Mouse (Mus musculus) limb, embryonic 15.5 days (tissue): ENCODE measurements around the gene Far2. TPM values are rescaled to one million over a fixed set of nuclear protein-coding genes. Genes with fewer than 3 reads are reported as not detected.

ENCODE experiments used
- ATAC-seq: fragments of 200-750 bp; cut with Nextera tagmentation; 2 replicates; pipeline ENCODE4 v1.8.0; 2017; ENCODE audit warnings: low read depth, moderate TSS enrichment; ENCODE audit not compliant: insufficient number of reproducible peaks, low FRiP score, low TSS enrichment
- H3K27ac ChIP-seq: fragments of 300-500 bp; sonication (generic); 2 replicates; pipeline ENCODE4 v1.5.1; 2015; ENCODE audit warnings: moderate library complexity, mild to moderate bottlenecking, inconsistent platforms
- H3K27me3 ChIP-seq: fragments of 300-500 bp; sonication (generic); 2 replicates; pipeline ENCODE4 v1.6.1; 2015; ENCODE audit warnings: inconsistent platforms
- H3K36me3 ChIP-seq: fragments of 300-500 bp; sonication (generic); 2 replicates; pipeline ENCODE4 v1.6.1; 2015; ENCODE audit warnings: inconsistent platforms
- H3K4me1 ChIP-seq: fragments of 300-500 bp; sonication (generic); 2 replicates; pipeline ENCODE4 v1.6.1; 2015; ENCODE audit warnings: inconsistent platforms
- H3K4me2 ChIP-seq: fragments of 300-500 bp; sonication (generic); 2 replicates; pipeline ENCODE4 v1.6.1; 2015; ENCODE audit warnings: mild to moderate bottlenecking, inconsistent platforms
- H3K4me3 ChIP-seq: fragments of 300-500 bp; sonication (generic); 2 replicates; pipeline ENCODE4 v1.5.1; 2015; ENCODE audit warnings: mild to moderate bottlenecking, inconsistent platforms
- H3K9ac ChIP-seq: fragments of 300-500 bp; sonication (generic); 2 replicates; pipeline ENCODE4 v1.6.1; 2015; ENCODE audit warnings: inconsistent platforms
- H3K9me3 ChIP-seq: fragments of 300-500 bp; sonication (generic); 2 replicates; pipeline ENCODE4 v1.6.1; 2016; ENCODE audit warnings: inconsistent platforms
- WGBS: fragments of 180-500 bp; shearing (Covaris S2); methylation state at CpG from one replicate; pipeline ENCODE4 v1.1.7; 2015; 5-methylcytosine and 5-hydroxymethylcytosine counted together
- polyA plus RNA-seq: library from polyadenylated mRNA; unstranded; fragments of >200 nt; fragmentation: Nextera tagmentation; extraction: Ambion mirVana; gene quantifications from 2 replicates; pipeline ENCODE4 v1.2.1, GENCODE M21; 2015

Gene Far2
- polyA plus RNA-seq, 1 experiment from 2014 or later: 3.1 TPM

- Histone ChIP-seq H3K9ac (no peak overlapping the region), H3K4me1 (no peaks in the 10 kb centered on the region), H3K27ac (no peak overlapping the region), H3K4me2 (no peak overlapping the region), H3K36me3 (no peaks in the 10 kb centered on the region), H3K9me3 (no peaks in the 10 kb centered on the region), H3K4me3 (no peak overlapping the region), H3K27me3 (no peaks in the 10 kb centered on the region)
- ATAC-seq: no peak
- 76% methylated on average over 2 of the region's 2 CpGs for WGBS
Measured at GRCm38 (mm10) chr6:148084403-148084802, 37.3 kb downstream of the Far2 start.

GRCm38 (mm10) chr6:148097039-148097438 is 50.0 kb downstream of the Far2 start:
- no peaks in the 10 kb centered on the region for H3K36me3 ChIP-seq
- no peaks in the 10 kb centered on the region for H3K4me1 ChIP-seq
- no peak overlapping the region for H3K9ac ChIP-seq
- no peaks in the 10 kb centered on the region for H3K9me3 ChIP-seq
- H3K27me3 ChIP-seq: no peaks in the 10 kb centered on the region
- no peak for ATAC-seq
- H3K4me3 ChIP-seq: no peak overlapping the region
- no peak overlapping the region for H3K27ac ChIP-seq
- 65% methylated on average over 3 of the region's 3 CpGs for WGBS
- H3K4me2 ChIP-seq: no peak overlapping the region

DNA sequence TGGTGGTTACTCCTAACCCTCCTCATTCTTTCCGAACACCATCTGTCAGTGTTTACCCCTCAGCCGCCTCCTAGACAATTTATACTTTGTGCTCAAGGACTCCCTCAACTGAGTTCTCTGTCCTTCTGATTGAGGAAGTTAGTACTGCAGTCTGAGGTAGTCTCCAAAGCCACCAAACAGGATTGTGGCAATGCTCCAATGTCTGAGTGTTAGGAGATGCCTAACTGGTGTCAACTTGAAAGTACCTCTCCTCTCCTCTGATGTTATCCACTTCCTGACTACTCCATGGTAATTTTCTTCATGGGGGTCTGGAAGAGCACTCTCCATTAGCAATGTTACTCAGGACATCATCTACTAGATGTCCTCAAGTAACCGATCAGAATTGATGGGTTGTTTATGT is 54.9 kb downstream of the Far2 start:
- ATAC-seq: no peak
- no peak overlapping the region for H3K4me2 ChIP-seq
- no peaks in the 10 kb centered on the region for H3K4me1 ChIP-seq
- no peak overlapping the region for H3K9ac ChIP-seq
- no peak overlapping the region for H3K27ac ChIP-seq
- H3K4me3 ChIP-seq: no peak overlapping the region
- H3K9me3 ChIP-seq: no peaks in the 10 kb centered on the region
- H3K36me3 ChIP-seq: no peaks in the 10 kb centered on the region
- no peaks in the 10 kb centered on the region for H3K27me3 ChIP-seq
- WGBS: 75% methylated on average over 3 of the region's 3 CpGs

- Histone ChIP-seq H3K27ac (no peak overlapping the region), H3K27me3 (no peaks in the 10 kb centered on the region), H3K9me3 (no peaks in the 10 kb centered on the region), H3K4me2 (no peak overlapping the region), H3K9ac (no peak overlapping the region), H3K4me1 (no peaks in the 10 kb centered on the region), H3K4me3 (no peak overlapping the region), H3K36me3 (no peaks in the 10 kb centered on the region)
- 92% methylated on average over 1 of the region's 1 CpGs for WGBS
- ATAC-seq: no peak
Measured at GRCm38 (mm10) chr6:148102434-148102833, 55.4 kb downstream of the Far2 start.

GRCm38 (mm10) chr6:148104212-148104611 is 57.2 kb downstream of the Far2 start:
- Histone ChIP-seq H3K9ac (no peak overlapping the region), H3K4me2 (no peak overlapping the region), H3K9me3 (no peaks in the 10 kb centered on the region), H3K4me1 (no peaks in the 10 kb centered on the region), H3K36me3 (no peaks in the 10 kb centered on the region), H3K27me3 (no peaks in the 10 kb centered on the region), H3K4me3 (no peak overlapping the region), H3K27ac (no peak overlapping the region)
- 40% methylated on average over 9 of the region's 9 CpGs for WGBS
- no peak for ATAC-seq

DNA sequence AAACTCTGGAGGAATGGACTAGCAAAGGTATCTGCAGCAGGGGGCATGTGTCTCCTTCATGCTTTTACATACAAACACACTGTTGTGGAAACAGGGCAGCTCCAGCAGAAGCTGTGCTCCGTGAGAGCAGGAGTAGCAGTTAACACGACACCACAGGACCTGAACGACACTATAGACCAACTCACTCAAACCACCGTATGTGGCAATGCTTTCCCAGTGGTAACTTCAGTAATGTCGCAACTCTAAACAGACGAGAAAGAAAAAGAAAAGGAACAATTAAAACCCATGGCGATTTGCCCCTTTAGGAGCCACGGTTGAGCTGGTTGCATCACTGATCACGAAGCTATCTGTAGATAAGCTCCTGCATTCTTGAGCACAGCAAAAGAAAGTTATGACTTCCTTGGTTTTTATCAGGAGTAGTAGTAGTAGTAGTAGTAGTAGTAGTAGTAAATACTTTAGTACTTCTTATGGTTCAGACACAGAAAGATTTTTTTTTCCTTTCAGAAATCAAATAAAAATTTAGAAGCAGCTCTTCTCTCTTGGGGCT is 58.7 kb downstream of the Far2 start:
- H3K4me1 ChIP-seq: no peaks in the 10 kb centered on the region
- H3K27ac ChIP-seq: no peak overlapping the region
- no peaks in the 10 kb centered on the region for H3K9me3 ChIP-seq
- H3K4me2 ChIP-seq: no peak overlapping the region
- WGBS: 67% methylated on average over 9 of the region's 9 CpGs
- no peak for ATAC-seq
- H3K27me3 ChIP-seq: no peaks in the 10 kb centered on the region
- no peaks in the 10 kb centered on the region for H3K36me3 ChIP-seq
- H3K9ac ChIP-seq: no peak overlapping the region
- no peak overlapping the region for H3K4me3 ChIP-seq

DNA sequence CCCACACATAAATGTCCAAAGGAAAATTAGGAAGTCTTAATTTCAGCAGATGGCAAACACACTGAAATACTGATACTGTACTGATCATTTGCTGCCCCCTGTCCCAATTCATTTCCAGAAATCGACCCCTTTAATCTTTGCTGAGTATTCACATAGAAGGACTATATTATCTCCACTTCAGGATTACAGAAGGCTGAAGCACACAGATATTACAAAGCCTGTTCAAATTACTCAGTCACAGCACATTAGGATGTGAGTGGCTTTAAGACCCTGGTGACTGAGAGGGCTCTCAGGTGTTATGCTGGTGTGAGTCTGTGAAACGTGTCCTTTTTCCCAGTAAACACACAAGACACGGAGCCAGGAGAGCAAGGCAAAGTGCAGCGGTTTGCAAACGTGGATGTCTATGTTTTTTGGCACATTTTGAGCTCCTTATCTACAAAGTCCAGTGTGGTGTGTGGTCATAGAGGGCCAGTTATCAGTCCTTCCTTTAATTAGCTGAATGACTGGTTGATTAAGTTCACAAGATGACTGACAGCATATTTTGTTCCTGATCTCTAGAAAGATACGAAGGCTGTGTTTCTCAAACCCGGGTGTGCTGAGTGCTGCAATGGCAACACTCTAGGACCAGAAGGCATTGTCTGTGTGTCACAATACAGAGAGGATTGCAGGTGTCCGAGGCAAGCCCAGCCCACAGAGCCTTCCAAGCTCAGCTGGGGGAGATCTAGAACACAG is 61.8 kb downstream of the Far2 start:
- H3K27ac ChIP-seq: no peak overlapping the region
- no peak overlapping the region for H3K4me3 ChIP-seq
- no peak overlapping the region for H3K9ac ChIP-seq
- H3K9me3 ChIP-seq: no peaks in the 10 kb centered on the region
- no peaks in the 10 kb centered on the region for H3K36me3 ChIP-seq
- ATAC-seq: no peak
- no peaks in the 10 kb centered on the region for H3K27me3 ChIP-seq
- 64% methylated on average over 8 of the region's 8 CpGs for WGBS
- H3K4me2 ChIP-seq: no peak overlapping the region
- no peaks in the 10 kb centered on the region for H3K4me1 ChIP-seq

GRCm38 (mm10) chr6:148110996-148111633 is 64.1 kb downstream of the Far2 start:
- Histone ChIP-seq H3K27ac (no peak overlapping the region), H3K9ac (no peak overlapping the region), H3K36me3 (no peaks in the 10 kb centered on the region), H3K9me3 (no peaks in the 10 kb centered on the region), H3K27me3 (no peaks in the 10 kb centered on the region), H3K4me1 (no peaks in the 10 kb centered on the region), H3K4me3 (no peak overlapping the region), H3K4me2 (no peak overlapping the region)
- 77% methylated on average over 2 of the region's 2 CpGs for WGBS
- no peak for ATAC-seq

- H3K4me3 ChIP-seq: no peak overlapping the region
- H3K27ac ChIP-seq: no peak overlapping the region
- no peaks in the 10 kb centered on the region for H3K27me3 ChIP-seq
- WGBS: 86% methylated on average over 5 of the region's 5 CpGs
- no peak overlapping the region for H3K4me2 ChIP-seq
- no peaks in the 10 kb centered on the region for H3K36me3 ChIP-seq
- no peaks in the 10 kb centered on the region for H3K9me3 ChIP-seq
- H3K4me1 ChIP-seq: no peaks in the 10 kb centered on the region
- ATAC-seq: no peak
- H3K9ac ChIP-seq: no peak overlapping the region
Measured at GRCm38 (mm10) chr6:148116371-148116770, 69.3 kb downstream of the Far2 start.

- H3K36me3 ChIP-seq: no peaks in the 10 kb centered on the region
- H3K9me3 ChIP-seq: no peaks in the 10 kb centered on the region
- 81% methylated on average over 3 of the region's 3 CpGs for WGBS
- H3K27ac ChIP-seq: no peak overlapping the region
- no peak overlapping the region for H3K4me3 ChIP-seq
- H3K4me1 ChIP-seq: no peaks in the 10 kb centered on the region
- ATAC-seq: no peak
- H3K9ac ChIP-seq: no peak overlapping the region
- no peak overlapping the region for H3K4me2 ChIP-seq
- no peaks in the 10 kb centered on the region for H3K27me3 ChIP-seq
Measured at GRCm38 (mm10) chr6:148116907-148117306, 69.8 kb downstream of the Far2 start.

DNA sequence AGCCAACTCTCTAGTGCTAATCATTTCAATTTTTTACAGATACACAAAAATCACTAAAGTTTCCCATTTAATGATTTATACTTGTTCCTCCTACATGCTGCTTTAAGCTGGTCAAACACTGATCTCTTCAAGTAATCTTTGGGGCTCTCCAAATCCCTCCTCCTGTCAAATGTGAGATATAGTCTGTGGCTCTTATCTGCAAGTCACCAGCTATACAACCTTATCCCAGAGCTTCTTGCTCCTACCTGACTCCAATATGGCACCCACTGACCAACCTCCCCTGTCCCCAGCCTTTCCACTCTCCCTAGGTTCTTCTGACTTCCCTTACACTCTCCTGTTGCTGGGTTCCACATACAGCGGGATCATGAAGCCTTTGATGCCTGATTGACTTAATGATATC is 70.6 kb downstream of the Far2 start:
- ATAC-seq: no peak
- Histone ChIP-seq H3K9ac (no peak overlapping the region), H3K36me3 (no peaks in the 10 kb centered on the region), H3K4me3 (no peak overlapping the region), H3K27me3 (no peaks in the 10 kb centered on the region), H3K9me3 (no peaks in the 10 kb centered on the region), H3K27ac (no peak overlapping the region), H3K4me2 (no peak overlapping the region), H3K4me1 (no peaks in the 10 kb centered on the region)
- 76% methylated on average over 1 of the region's 1 CpGs for WGBS

DNA sequence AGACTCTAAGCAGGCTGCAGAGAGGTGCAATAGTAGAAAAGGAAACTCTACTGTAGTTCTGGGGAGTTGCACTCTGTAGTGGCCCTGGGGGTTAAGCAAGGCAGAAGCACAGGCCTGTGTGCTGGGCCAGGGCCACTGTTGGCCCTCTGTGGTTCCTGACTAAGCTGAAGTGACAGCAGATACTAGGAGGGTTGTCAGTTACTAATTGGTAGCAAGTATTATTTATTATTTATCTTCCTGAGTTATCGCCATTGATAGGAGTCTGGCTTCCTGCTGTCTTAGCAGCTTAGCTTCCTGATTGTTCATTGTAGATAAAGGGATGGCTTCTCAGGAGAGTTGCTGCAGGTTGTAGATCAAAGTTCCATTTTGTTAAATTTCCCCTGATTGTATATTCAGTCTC is 73.6 kb downstream of the Far2 start:
- Histone ChIP-seq H3K27me3 (no peaks in the 10 kb centered on the region), H3K4me1 (no peaks in the 10 kb centered on the region), H3K27ac (no peak overlapping the region), H3K36me3 (no peaks in the 10 kb centered on the region), H3K9ac (no peak overlapping the region), H3K4me3 (no peak overlapping the region), H3K9me3 (no peaks in the 10 kb centered on the region), H3K4me2 (no peak overlapping the region)
- ATAC-seq: no peak
- whole genome bisulfite sequencing: 97% methylated on average over 1 of the region's 1 CpGs
